Mouse (Mus musculus) cortical plate, adult 2 months (tissue): Measurements from ENCODE around the gene D17H6S53E. TPM values are rescaled to one million over a fixed set of nuclear protein-coding genes. Genes with fewer than 3 reads are reported as not detected.
A peak's percentile ranks its signal among the peaks of the same experiment; 100 is the strongest.

Experiments used
- H3K27ac ChIP-seq: fragments of 200-500 bp; 2 replicates; pipeline ENCODE4 v1.5.1; 2012; ENCODE audit warnings: low read length, control low read depth, inconsistent platforms; ENCODE audit not compliant: insufficient read depth
- H3K4me1 ChIP-seq: fragments of 200-500 bp; 2 replicates; pipeline ENCODE4 v1.6.1; 2011; ENCODE audit warnings: low read length; ENCODE audit not compliant: control insufficient read depth, insufficient read depth
- H3K4me3 ChIP-seq: fragments of 200-500 bp; 2 replicates; pipeline ENCODE4 v1.5.1; 2011; ENCODE audit warnings: mild to moderate bottlenecking, low read length, control low read depth; ENCODE audit not compliant: insufficient read depth
- CTCF ChIP-seq: fragments of 200-500 bp; IDR thresholded peaks from 2 replicates; pipeline ENCODE4 v1.5.1; 2011; ENCODE audit warnings: mild to moderate bottlenecking, control low read depth, low read length; ENCODE audit not compliant: insufficient read depth; ENCODE audit errors: extremely low read depth
- POLR2A ChIP-seq: fragments of 200-500 bp; IDR thresholded peaks from 2 replicates; pipeline ENCODE4 v1.6.1; 2011; ENCODE audit warnings: mild to moderate bottlenecking, low read length, control low read depth; ENCODE audit not compliant: insufficient read depth; ENCODE audit errors: extremely low read depth
- polyA plus RNA-seq: library from polyadenylated mRNA; depleted of rRNA; stranded (reverse); fragments of >200 nt; gene quantifications from 2 replicates; pipeline ENCODE4 v1.2.3, GENCODE M21; 2012; rRNA removed

The D17H6S53E gene
- 9.6 and 10.3 TPM in 2 replicates for polyA plus RNA-seq

- TF ChIP-seq POLR2A (no peak), CTCF (no peak)
- Histone ChIP-seq H3K4me3 (peak within 1 kb of the TSS; percentile 69), H3K4me1 (peaks cover 3% of the 10 kb centered on the region; the same call in 1 of the 2 replicates), H3K27ac (peak within 1 kb of the TSS; percentile 75)
These were observed at the start of gene D17H6S53E for GRCm38 (mm10) chr17:35126206-35126611. D17H6S53E (plus strand) TSS chr17:35126373.

DNA sequence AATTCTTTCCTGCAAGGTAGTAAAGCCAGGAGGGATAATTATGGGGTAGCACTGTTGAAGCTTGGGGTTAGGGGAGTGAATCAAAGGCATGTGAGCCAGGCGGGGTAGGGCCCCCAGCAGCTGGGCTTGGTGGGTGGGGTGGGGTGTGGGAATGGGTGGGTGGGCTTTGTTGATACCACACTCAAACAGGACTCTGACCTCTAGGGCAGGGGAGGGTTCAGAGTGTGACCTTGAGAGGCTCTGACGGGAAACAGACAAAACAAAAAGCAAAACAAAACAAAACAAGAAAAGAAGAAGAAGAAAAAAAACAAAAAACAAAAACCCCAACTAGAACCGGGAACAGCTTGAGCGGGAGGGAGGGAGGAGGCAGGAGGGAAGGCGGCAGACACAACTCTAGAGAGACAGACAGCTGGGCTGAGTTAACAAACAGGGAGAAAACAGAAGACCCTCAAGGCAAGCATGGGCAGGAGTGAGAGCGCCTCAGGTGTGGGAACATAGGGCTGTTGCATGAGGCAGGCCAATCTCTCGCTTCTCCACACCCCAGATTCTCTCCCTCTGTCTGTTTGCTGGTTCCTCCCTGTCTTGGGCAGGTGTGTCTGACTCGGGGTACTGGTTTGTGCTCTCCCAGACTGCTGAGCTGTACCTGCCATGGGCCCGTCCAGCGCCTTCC, 49.5 kb upstream of the D17H6S53E start, which contains the start of gene Ly6g6e:
Ly6g6e (plus strand) TSS at position 396 of the 670 bp plus-strand sequence.
- no peak within 1 kb of the TSS for H3K27ac ChIP-seq
- no peak for TF ChIP-seq POLR2A
- no peak for TF ChIP-seq CTCF
- no peaks in the 10 kb centered on the region for H3K4me1 ChIP-seq
- H3K4me3 ChIP-seq = peak within 1 kb of the TSS; percentile 21

DNA sequence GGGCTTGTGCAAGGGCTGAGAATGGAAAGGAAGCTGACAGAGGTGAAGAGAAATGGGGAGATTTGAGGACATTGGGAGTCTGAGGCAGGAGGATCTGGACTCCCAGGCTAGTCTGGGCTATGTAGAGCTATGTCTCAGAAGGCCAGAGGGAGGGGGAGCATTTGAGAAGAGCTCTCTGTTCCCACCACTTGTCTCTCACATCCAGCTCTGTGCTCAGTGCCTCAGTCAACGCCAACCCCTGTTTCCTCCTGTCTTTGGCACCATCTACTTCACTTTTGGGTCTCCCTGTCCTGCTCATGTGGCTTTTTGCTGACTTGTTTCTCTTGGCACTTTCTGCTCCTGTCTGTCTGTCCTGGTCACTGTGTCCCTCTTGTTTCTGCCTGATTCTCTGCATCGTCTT, 48.9 kb upstream of the D17H6S53E start:
- Histone ChIP-seq H3K27ac (no peak overlapping the region), H3K4me3 (peak overlapping the region; percentile 21; the same call in 1 of the 2 replicates), H3K4me1 (no peaks in the 10 kb centered on the region)
- TF ChIP-seq POLR2A (no peak), CTCF (no peak)

- no peaks in the 10 kb centered on the region for H3K4me1 ChIP-seq
- no peak within 1 kb of the TSS for H3K27ac ChIP-seq
- TF ChIP-seq POLR2A = no peak
- TF ChIP-seq CTCF = peak; percentile 26
- H3K4me3 ChIP-seq = peak within 1 kb of the TSS; percentile 21
These were observed 48.4 kb upstream of the D17H6S53E start, which contains the start of gene Ly6g6d for GRCm38 (mm10) chr17:35077786-35078233. Ly6g6d (minus strand) TSS chr17:35078065.

GRCm38 (mm10) chr17:35079778-35080177, 46.4 kb upstream of the D17H6S53E start:
- no peak for TF ChIP-seq CTCF
- TF ChIP-seq POLR2A = no peak
- Histone ChIP-seq H3K4me3 (no peak overlapping the region), H3K4me1 (no peaks in the 10 kb centered on the region), H3K27ac (no peak overlapping the region)

- TF ChIP-seq POLR2A (no peak), CTCF (no peak)
- H3K4me1 ChIP-seq = no peaks in the 10 kb centered on the region
- no peak overlapping the region for H3K4me3 ChIP-seq
- H3K27ac ChIP-seq = no peak overlapping the region
These were observed 45.9 kb upstream of the D17H6S53E start for GRCm38 (mm10) chr17:35080248-35080647.

DNA sequence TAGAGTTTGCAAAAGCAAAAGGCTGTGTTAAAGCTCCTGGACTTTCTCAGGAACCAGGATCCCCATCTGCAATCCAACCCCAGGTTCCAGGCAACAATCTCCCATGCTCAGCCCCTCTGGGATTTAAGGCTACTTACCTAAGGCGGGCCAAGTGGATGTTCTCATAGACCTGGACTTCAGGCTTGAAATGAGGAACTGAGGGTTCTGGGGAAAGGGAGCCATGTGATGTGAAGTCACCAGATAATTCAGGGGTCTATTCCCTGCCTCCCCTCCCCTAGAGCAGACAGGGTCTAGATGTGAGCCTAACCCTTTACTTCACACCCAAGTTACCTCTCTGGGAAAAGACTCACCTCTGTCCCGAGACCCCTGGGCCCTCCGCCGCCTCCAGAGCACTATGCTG, 45.5 kb upstream of the D17H6S53E start:
- no peak for TF ChIP-seq CTCF
- TF ChIP-seq POLR2A = no peak
- Histone ChIP-seq H3K4me3 (no peak overlapping the region), H3K4me1 (no peaks in the 10 kb centered on the region), H3K27ac (peak overlapping the region; percentile 80; the same call in 1 of the 2 replicates)

DNA sequence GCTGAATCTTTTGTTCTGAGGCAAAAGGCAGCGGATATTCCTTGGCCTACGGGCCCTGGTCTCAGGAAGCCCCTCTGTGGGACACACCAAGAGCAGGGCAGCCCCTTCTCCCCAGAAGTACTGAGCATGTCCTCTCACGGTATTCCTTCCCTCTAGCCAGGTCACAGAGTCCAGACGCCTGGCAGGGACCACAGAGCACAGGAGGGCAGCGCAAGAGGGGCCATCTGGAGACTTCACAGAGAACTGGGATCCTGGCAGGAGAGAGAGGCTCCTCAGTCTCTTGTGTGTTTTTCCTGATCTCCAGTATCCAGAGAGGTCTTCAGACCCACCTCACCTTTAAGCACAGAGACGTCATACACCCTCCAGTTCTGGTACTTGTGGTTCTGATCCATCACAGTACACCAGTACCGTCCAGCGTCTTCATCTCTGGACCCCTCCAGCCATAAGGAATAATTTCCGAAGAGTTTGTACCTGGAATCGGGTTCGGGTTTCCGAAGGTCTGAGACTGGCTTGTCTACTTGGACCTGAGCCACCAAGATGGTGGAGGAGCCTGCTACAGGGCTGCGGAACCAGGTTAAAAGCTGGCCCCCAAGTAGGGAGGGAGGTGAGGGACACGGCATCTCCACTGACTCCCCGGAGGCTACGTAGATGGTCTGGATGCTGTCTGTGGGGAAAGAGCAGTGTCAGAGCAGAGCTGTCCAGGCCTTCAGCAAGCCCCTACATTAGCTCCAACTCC, 43.2 kb upstream of the D17H6S53E start:
- no peak overlapping the region for H3K4me3 ChIP-seq
- TF ChIP-seq CTCF = no peak
- TF ChIP-seq POLR2A = no peak
- H3K4me1 ChIP-seq = no peaks in the 10 kb centered on the region
- no peak overlapping the region for H3K27ac ChIP-seq

DNA sequence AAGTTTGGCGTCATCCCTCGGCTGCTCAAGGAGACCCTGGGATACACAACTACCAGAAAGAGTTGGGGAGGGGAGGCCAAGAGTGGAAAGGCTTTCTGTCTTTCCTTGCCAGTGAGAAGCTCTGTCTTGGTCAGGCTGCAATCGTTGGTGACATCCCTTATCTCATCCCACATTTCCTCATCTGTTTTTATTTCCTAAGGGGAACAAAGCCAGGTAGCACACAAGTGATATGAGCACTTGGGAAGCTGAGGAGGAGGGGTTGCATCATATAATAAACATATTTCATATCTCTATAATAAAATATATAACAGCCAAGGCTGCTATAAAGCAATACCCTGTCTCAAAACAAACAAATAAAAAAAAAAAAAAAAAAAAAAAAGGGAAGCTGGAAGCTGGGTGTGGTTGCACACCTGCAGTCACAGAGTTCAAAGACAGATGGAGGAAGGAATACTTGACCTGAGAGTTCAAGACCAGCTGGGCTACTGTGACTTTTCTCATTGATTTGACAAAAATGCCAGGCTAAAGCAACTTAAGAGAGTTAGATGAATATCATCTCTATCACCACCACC, 42.2 kb upstream of the D17H6S53E start:
- H3K27ac ChIP-seq = no peak overlapping the region
- no peaks in the 10 kb centered on the region for H3K4me1 ChIP-seq
- TF ChIP-seq POLR2A = no peak
- TF ChIP-seq CTCF = no peak
- H3K4me3 ChIP-seq = no peak overlapping the region

DNA sequence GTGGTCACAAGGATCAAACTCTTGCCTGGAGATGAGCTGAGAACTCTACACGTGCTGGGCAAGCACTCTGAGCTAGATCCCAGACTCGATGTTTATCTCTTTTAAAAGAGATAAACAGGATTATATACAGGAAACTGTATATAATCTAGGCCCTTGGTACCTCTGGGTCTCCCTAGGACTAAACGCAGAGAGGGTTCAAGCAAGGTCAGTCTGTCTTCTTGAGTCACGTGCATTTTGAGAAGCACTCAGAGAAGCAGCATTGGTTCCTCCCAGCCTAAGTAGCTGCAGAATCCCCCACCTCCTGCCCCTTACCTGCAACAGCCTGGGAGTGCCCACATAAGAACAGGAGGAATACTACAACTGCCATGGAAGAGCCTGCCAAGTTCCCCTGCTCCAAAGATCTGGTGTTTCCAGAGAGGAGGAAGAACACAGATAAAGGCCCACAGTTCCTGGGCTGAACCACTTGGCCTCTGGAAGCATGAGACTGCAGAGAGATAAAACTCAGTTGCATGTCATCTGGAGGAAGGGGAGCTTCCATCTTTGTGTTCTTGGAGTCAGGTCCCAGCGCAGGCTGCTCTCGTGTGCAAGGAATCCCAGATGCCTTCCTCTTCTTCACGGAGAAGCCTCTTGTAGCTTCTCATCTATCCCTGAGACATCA, 40.8 kb upstream of the D17H6S53E start, which contains the start of gene Ly6g6f:
Ly6g6f (minus strand) TSS at position 403 of the 658 bp plus-strand sequence.
- no peak for TF ChIP-seq POLR2A
- TF ChIP-seq CTCF = no peak
- Histone ChIP-seq H3K4me1 (no peaks in the 10 kb centered on the region), H3K27ac (no peak within 1 kb of the TSS), H3K4me3 (no peak within 1 kb of the TSS)
